Comparison of ENCODE assay signal across 8 mouse cellular contexts in the genomic region with DNA sequence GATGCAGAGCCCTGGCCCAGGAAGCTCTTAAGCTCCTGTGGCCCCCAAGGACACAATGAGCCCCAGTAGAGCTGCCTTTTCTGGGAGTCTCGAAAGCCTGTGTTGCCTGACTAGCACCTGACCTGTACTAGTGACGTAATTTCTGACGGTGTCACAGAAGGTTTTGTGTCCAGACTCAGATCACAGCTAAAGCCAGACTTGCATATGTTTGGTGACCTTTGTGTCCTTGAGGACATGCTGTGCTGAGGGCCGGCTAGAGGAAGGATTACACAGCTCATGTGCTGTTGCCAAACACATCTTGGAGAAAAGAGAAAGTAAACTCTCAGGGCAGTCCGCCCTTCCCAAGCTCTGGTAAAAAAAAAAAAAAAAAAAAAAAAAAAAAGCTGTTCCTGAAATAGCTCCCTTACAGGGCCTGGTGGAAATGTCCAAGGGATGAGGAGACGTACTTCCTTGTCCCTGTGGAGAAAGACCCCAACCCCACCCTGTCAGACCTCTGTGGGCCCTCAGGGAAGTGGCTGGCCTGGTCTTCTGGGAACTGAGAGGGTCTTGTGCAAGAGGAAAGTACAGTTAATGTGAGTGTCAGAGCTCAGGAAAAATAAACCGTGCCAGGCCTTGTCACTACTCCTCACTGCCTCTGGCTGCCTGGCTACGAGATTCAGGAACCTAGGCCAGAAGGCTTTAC. TPM values are rescaled to one million over a fixed set of nuclear protein-coding genes. Genes with fewer than 3 reads are reported as not detected.
DNase-seq lines count a peak whose midpoint lies in the region; ATAC-seq and TF ChIP-seq lines count a peak whose summit lies in the region.

No protein-coding gene starts in this region.

- no peak overlapping the region for H3K4me2 ChIP-seq in kidney, embryonic 15.5 days

- no peaks in the 10 kb centered on the region; the same call in none of the 2 replicates for H3K4me1 ChIP-seq in testis, adult 2 months (ENCODE audit: control insufficient read depth, insufficient read depth, low read length)
- H3K4me1 ChIP-seq in kidney, embryonic 15.5 days: peaks cover 13% of the 10 kb centered on the region; the same call in 1 of the 2 replicates

- no peak for TF ChIP-seq POLR2A in testis, adult 2 months (IDR thresholded peaks at IDR 0.05; ENCODE audit: control insufficient read depth, low read depth, low read length)

- no peaks in the 10 kb centered on the region for H3K9me3 ChIP-seq in kidney, embryonic 15.5 days (replicated peaks)

- no peaks in the 10 kb centered on the region for H3K36me3 ChIP-seq in testis, adult 2 months (ENCODE audit: control insufficient read depth, insufficient read depth, low read length)
- no peaks in the 10 kb centered on the region for H3K36me3 ChIP-seq in kidney, embryonic 15.5 days

- TF ChIP-seq CTCF in testis, adult 2 months (IDR thresholded peaks at IDR 0.05; ENCODE audit: control insufficient read depth, insufficient read depth, insufficient replicate concordance, low read depth, low read length): no peak

- peak overlapping the region; percentile 61 for H3K27ac ChIP-seq in testis, adult 2 months (ENCODE audit: control insufficient read depth, insufficient read depth, low read depth, low read length)
- H3K27ac ChIP-seq in kidney, embryonic 15.5 days: peak overlapping the region; percentile 60

- H3K4me3 ChIP-seq in testis, adult 2 months (ENCODE audit: control insufficient read depth, low read depth, low read length): no peak overlapping the region
- no peak overlapping the region for H3K4me3 ChIP-seq in kidney, embryonic 15.5 days (replicated peaks)

- DNase-seq in testis, postnatal 10 days (ENCODE audit: low spot score): no peak
- DNase-seq in gonadal fat pad, adult 2 months (ENCODE audit: low read depth): peak; percentile 26
- peak; percentile 60 for DNase-seq in testis, postnatal 14 days (ENCODE audit: low spot score)
- no peak for DNase-seq in ovary, postnatal 10 days (ENCODE audit: low spot score)
- DNase-seq in urinary bladder, postnatal 4 days (ENCODE audit: low spot score in 2 of 2): no peak

- no peak for ATAC-seq in kidney, embryonic 15.5 days (replicated peaks; ENCODE audit: low FRiP score)
- ATAC-seq in CD4-positive, CD25-positive, alpha-beta regulatory T cell, adult 4 months: no peak

- WGBS in kidney, embryonic 15.5 days: 63% methylated on average over 8 of the region's 8 CpGs

- H3K9ac ChIP-seq in kidney, embryonic 15.5 days: no peak overlapping the region

- no peaks in the 10 kb centered on the region for H3K27me3 ChIP-seq in testis, adult 2 months (ENCODE audit: control insufficient read depth, insufficient read depth, low read length)
- H3K27me3 ChIP-seq in kidney, embryonic 15.5 days: no peaks in the 10 kb centered on the region

RNA-seq across cellular contexts. Expression of a gene that starts 45.8 kb away (rescaled TPM):
- polyA plus RNA-seq in testis, adult 2 months (2012; rRNA removed): 74.5 and 78.5 TPM in 2 replicates
- polyA plus RNA-seq in gonadal fat pad, adult 2 months (2012; rRNA removed): 48.3 and 49.2 TPM in 2 replicates
- polyA plus RNA-seq in kidney, embryonic 15.5 days (2015; fragmentation: Nextera tagmentation; extraction: Ambion mirVana): 45.7 and 46.5 TPM in 2 replicates
- polyA plus RNA-seq in CD4-positive, CD25-positive, alpha-beta regulatory T cell, adult 4 months (2017; shearing (Covaris generic)): 1 to 10 TPM; 4.5 to 5.3 TPM

Comparison
In these comparisons a context has a peak if more than half of its experiments do, and no peak if none do; other contexts are left out.
1. DNase-seq: peak in gonadal fat pad, adult 2 months (single experiment) and testis, postnatal 14 days (single experiment); none in testis, postnatal 10 days (single experiment), ovary, postnatal 10 days (single experiment) and urinary bladder, postnatal 4 days (0 of 2).